ENCODE assay signal across 9 mouse cellular contexts in genomic region chr2:67332211-67332610, GRCm38 (mm10).
A peak's percentile ranks its signal among the peaks of the same experiment; 100 is the strongest.
DNase-seq lines count a peak whose midpoint lies in the region; ATAC-seq and TF ChIP-seq lines count a peak whose summit lies in the region.
"Had no signal": no experiment of that assay in that cellular context is flagged by ENCODE, and none has a peak within 500 bp of the region (broad histone marks: within the 10 kb centered on the region; RNA-seq: fewer than 3 reads in every experiment).

No protein-coding gene starts in this region.

- H3K27ac ChIP-seq in hindbrain, postnatal 0 days, result no peak overlapping the region
- no peak overlapping the region for H3K27ac ChIP-seq in hindbrain, embryonic 13.5 days
- no peak overlapping the region for H3K27ac ChIP-seq in liver, embryonic 11.5 days (ENCODE audit: low read depth, low read length)
- H3K27ac ChIP-seq: embryonic facial prominence, embryonic 12.5 days had no signal

- no peaks in the 10 kb centered on the region for H3K36me3 ChIP-seq in hindbrain, postnatal 0 days (ENCODE audit: insufficient read depth, low read length)
- H3K36me3 ChIP-seq in hindbrain, embryonic 13.5 days, result no peaks in the 10 kb centered on the region
- no peaks in the 10 kb centered on the region for H3K36me3 ChIP-seq in liver, embryonic 11.5 days (ENCODE audit: control insufficient read depth, insufficient read depth, low read length)
- H3K36me3 ChIP-seq: embryonic facial prominence, embryonic 12.5 days had no signal

- H3K9ac ChIP-seq in hindbrain, postnatal 0 days (replicated peaks; ENCODE audit: low read length), result no peak overlapping the region
- H3K9ac ChIP-seq in hindbrain, embryonic 13.5 days, result no peak overlapping the region
- H3K9ac ChIP-seq in liver, embryonic 11.5 days (ENCODE audit: low read depth, low read length), result no peak overlapping the region
- H3K9ac ChIP-seq: embryonic facial prominence, embryonic 12.5 days had no signal

- no peak for TF ChIP-seq CTCF in hindbrain, postnatal 0 days (IDR thresholded peaks at IDR 0.05; ENCODE audit: low read depth)

- intact Hi-C loops in heart, postnatal 14 days (cut with DNase I), result no loop called here

- H3K4me3 ChIP-seq in hindbrain, postnatal 0 days (ENCODE audit: low read length), result no peak overlapping the region
- no peak overlapping the region for H3K4me3 ChIP-seq in hindbrain, embryonic 13.5 days
- H3K4me3 ChIP-seq in liver, embryonic 11.5 days (ENCODE audit: low read depth, low read length), result no peak overlapping the region
- H3K4me3 ChIP-seq: embryonic facial prominence, embryonic 12.5 days had no signal

- peaks cover 4% of the 10 kb centered on the region; the same call in 1 of the 2 replicates for H3K4me1 ChIP-seq in hindbrain, postnatal 0 days (ENCODE audit: insufficient read depth, low read length)
- no peaks in the 10 kb centered on the region for H3K4me1 ChIP-seq in hindbrain, embryonic 13.5 days (replicated peaks)
- H3K4me1 ChIP-seq in liver, embryonic 11.5 days (replicated peaks; ENCODE audit: control insufficient read depth, insufficient read depth, low read length), result no peaks in the 10 kb centered on the region
- H3K4me1 ChIP-seq: embryonic facial prominence, embryonic 12.5 days had no signal

- WGBS in hindbrain, postnatal 0 days, result 38% methylated on average over 2 of the region's 2 CpGs
- 71% methylated on average over 2 of the region's 2 CpGs for WGBS in hindbrain, embryonic 13.5 days
- WGBS in liver, embryonic 11.5 days, result 61% methylated on average over 2 of the region's 2 CpGs

- H3K4me2 ChIP-seq in hindbrain, postnatal 0 days (ENCODE audit: low read depth, low read length), result no peak overlapping the region
- no peak overlapping the region for H3K4me2 ChIP-seq in hindbrain, embryonic 13.5 days
- no peak overlapping the region for H3K4me2 ChIP-seq in liver, embryonic 11.5 days
- H3K4me2 ChIP-seq: embryonic facial prominence, embryonic 12.5 days had no signal

- ATAC-seq in hindbrain, postnatal 0 days, result peak; percentile 86
- ATAC-seq in hindbrain, embryonic 13.5 days (ENCODE audit: low FRiP score), result no peak
- no peak for ATAC-seq in liver, embryonic 11.5 days (replicated peaks; ENCODE audit: low FRiP score)
- ATAC-seq in megakaryocyte, adult 5-6 weeks (ENCODE audit: poor library complexity, severe bottlenecking), result no peak

- peak; percentile 86 for DNase-seq in hindbrain, postnatal 0 days (ENCODE audit: low spot score)
- DNase-seq in brain, adult 2 months (ENCODE audit: low read depth, low spot score), result peak; percentile 10
- DNase-seq in heart, postnatal 14 days, result peak; percentile 36 to 47
- DNase-seq in lung, postnatal 10 days, result peak; percentile 33
- DNase-seq in liver, embryonic 11.5 days (ENCODE audit: low spot score), result no peak
- no peak for DNase-seq in natural killer cell, adult 2 months (ENCODE audit: low spot score in 2 of 2)

- H3K9me3 ChIP-seq in hindbrain, postnatal 0 days (ENCODE audit: low read length), result no peaks in the 10 kb centered on the region
- H3K9me3 ChIP-seq in hindbrain, embryonic 13.5 days, result no peaks in the 10 kb centered on the region
- H3K9me3 ChIP-seq in liver, embryonic 11.5 days (ENCODE audit: control insufficient read depth, low read length), result no peaks in the 10 kb centered on the region
- H3K9me3 ChIP-seq: embryonic facial prominence, embryonic 12.5 days had no signal

- no peaks in the 10 kb centered on the region for H3K27me3 ChIP-seq in hindbrain, postnatal 0 days (ENCODE audit: insufficient read depth, low read length)
- no peaks in the 10 kb centered on the region for H3K27me3 ChIP-seq in hindbrain, embryonic 13.5 days
- H3K27me3 ChIP-seq in liver, embryonic 11.5 days (replicated peaks; ENCODE audit: control insufficient read depth, insufficient read depth, low read length), result no peaks in the 10 kb centered on the region
- H3K27me3 ChIP-seq: embryonic facial prominence, embryonic 12.5 days had no signal

Comparison
In these comparisons a context has a peak if more than half of its experiments do, and no peak if none do; other contexts are left out.
1. DNase-seq: peak in hindbrain, postnatal 0 days (single experiment), brain, adult 2 months (single experiment), heart, postnatal 14 days (2 of 2) and lung, postnatal 10 days (single experiment); none in liver, embryonic 11.5 days (single experiment) and natural killer cell, adult 2 months (0 of 2).